Mouse (Mus musculus): ENCODE results near the gene Slc25a44. TPM values are rescaled to one million over a fixed set of nuclear protein-coding genes. Genes with fewer than 3 reads are reported as not detected.
A peak's percentile ranks its signal among the peaks of the same experiment; 100 is the strongest.
"Not testable (repeated sequence)": the region's sequence is repeated elsewhere in the genome, so short reads cannot be mapped to it uniquely, and the experiment has no call there.

Gene Slc25a44
- polyA plus RNA-seq, 1 experiment from 2014 or later: 11.8 TPM

DNA sequence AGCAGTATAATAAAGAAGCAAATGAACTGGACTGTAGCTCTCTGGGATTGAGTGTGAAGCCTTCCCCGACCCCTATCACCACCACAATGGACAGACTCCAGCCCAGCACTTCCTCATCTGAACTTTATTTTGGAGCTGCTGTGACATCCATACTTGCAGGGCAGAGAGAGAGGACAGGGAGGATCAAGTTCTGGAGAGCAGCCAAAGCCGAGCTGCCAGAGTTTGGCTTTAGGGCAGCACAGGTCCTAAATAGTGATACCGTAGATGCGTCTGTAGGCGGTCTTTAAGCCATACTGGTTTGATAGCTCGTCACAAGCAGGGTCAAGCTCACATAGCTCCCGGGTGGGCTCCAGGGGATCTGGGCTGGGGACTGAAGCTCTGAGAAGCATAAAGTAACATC lies 56.4 kb downstream of the Slc25a44 start:
- Histone ChIP-seq H3K4me1 (ENCODE audit: control insufficient read depth, low read depth, low read length) (peaks cover 26% of the 10 kb centered on the region), H3K27me3 (ENCODE audit: control insufficient read depth, insufficient read depth, low read depth, low read length) (peaks cover 17% of the 10 kb centered on the region)
- not testable (repeated sequence) for H3K4me3 ChIP-seq (ENCODE audit: low read depth, low read length); H3K9me3 ChIP-seq (replicated peaks; ENCODE audit: control insufficient read depth, low read length); ATAC-seq (ENCODE audit: low read depth); H3K4me2 ChIP-seq (ENCODE audit: low read depth, low read length); H3K27ac ChIP-seq (ENCODE audit: low read length); H3K36me3 ChIP-seq (ENCODE audit: control insufficient read depth, insufficient read depth); H3K9ac ChIP-seq (ENCODE audit: low read depth, low read length)
- 66% methylated on average over 7 of the region's 7 CpGs for WGBS (ENCODE audit: insufficient replicate concordance)

DNA sequence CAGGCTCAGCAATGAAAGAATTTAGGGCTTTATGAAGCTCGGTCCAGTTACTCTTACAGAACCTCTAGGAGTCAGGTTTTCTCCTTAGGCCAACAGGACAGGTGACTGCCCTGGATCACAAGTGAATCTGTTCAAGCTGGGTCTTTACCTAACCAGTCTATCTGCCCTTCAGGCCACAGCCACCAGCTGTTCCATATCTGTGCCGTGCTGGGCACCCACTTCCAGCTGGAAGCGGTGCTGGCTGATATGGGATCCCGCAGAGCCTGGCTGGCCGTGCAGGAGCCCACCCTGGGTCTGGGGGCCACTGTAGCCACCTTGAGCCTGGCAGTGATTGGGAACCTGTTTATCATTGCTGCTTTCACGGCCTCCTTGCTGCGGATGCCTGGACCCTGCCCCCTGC lies 57.4 kb downstream of the Slc25a44 start:
- H3K9ac ChIP-seq (ENCODE audit: low read depth, low read length); H3K36me3 ChIP-seq (ENCODE audit: control insufficient read depth, insufficient read depth); H3K4me3 ChIP-seq (ENCODE audit: low read depth, low read length); H3K27ac ChIP-seq (ENCODE audit: low read length); H3K9me3 ChIP-seq (replicated peaks; ENCODE audit: control insufficient read depth, low read length); H3K4me2 ChIP-seq (ENCODE audit: low read depth, low read length); ATAC-seq (ENCODE audit: low read depth): not testable (repeated sequence)
- WGBS (ENCODE audit: insufficient replicate concordance): 36% methylated on average over 3 of the region's 7 CpGs
- peaks cover 17% of the 10 kb centered on the region for H3K27me3 ChIP-seq (ENCODE audit: control insufficient read depth, insufficient read depth, low read depth, low read length)
- H3K4me1 ChIP-seq (ENCODE audit: control insufficient read depth, low read depth, low read length): peaks cover 36% of the 10 kb centered on the region

DNA sequence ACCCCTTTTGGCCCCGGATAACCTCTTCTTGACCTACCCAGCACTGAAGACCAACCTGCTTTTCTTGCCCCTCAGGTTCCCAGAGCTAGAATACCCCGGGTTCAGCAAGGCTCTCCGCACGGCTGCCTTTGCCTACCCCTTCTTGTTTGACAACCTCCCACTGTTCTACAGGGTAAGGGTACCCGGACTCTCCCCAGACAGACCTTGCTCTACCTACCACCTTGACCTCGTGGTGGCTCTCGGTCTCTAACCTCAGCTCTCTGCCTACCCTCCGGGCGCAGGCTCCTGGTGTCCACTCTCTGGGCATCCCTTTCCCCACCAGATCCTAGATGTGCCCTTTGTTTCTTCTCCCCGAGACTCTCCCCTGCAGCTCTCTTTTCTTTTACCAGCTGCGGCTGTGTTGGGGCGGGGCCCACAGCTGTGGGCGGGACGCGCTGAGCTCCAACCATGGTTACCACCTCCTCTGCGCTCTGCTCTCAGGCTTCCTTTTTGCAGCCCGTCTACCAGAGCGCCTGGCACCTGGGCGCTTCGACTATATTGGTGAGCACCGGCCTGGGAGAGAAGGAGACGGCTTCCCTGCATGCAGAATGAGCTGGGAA lies 58.0 kb downstream of the Slc25a44 start:
- H3K4me3 ChIP-seq (ENCODE audit: low read depth, low read length): not testable (repeated sequence)
- 0 out of 2 replicates have a peak overlapping the region, but pooled peaks have one; percentile 46 for H3K4me2 ChIP-seq (ENCODE audit: low read depth, low read length)

DNA sequence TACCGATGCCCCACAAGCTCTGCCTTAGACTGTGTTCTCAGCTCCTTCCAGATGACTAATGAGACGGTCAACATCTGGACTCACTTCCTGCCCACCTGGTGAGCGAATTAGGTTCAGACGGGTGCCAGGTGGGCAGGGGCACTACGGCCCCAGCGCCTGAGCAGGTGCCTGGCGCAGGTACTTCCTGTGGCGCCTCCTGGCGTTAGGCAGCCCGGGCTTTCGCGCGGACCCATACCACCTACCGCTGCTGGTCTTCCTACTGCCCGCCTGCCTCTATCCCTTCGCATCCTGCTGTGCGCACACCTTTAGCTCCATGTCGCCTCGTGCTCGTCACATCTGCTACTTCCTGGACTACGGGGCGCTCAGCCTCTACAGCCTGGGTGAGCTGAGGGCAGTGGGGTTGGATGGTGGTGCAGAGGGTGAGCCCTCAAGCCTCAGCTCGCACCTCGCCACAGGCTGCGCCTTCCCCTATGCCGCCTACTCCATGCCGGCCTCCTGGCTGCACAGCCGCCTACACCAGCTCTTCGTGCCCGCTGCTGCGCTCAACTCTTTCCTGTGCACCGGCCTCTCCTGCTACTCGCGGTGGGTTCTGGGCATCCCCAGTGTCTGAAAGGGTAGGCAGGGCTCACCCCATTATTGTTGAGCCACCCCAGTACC lies 59.1 kb downstream of the Slc25a44 start:
- peaks cover 52% of the 10 kb centered on the region for H3K4me1 ChIP-seq (ENCODE audit: control insufficient read depth, low read depth, low read length)
- H3K27ac ChIP-seq (ENCODE audit: low read length): no peak overlapping the region
- peaks cover 17% of the 10 kb centered on the region for H3K27me3 ChIP-seq (ENCODE audit: control insufficient read depth, insufficient read depth, low read depth, low read length)
- H3K9me3 ChIP-seq (replicated peaks; ENCODE audit: control insufficient read depth, low read length): peaks cover 4% of the 10 kb centered on the region; the same call in 1 of the 2 replicates
- no peak overlapping the region for H3K9ac ChIP-seq (ENCODE audit: low read depth, low read length)
- 36% methylated on average over 34 of the region's 34 CpGs for WGBS (ENCODE audit: insufficient replicate concordance)
- peaks cover 15% of the 10 kb centered on the region for H3K36me3 ChIP-seq (ENCODE audit: control insufficient read depth, insufficient read depth)
- peak overlapping the region; percentile 59; the same call in 1 of the 2 replicates for H3K4me3 ChIP-seq (ENCODE audit: low read depth, low read length)
- peak overlapping the region; percentile 67; the same call in 1 of the 2 replicates for H3K4me2 ChIP-seq (ENCODE audit: low read depth, low read length)
- no peak for ATAC-seq (ENCODE audit: low read depth)

More for the DNA sequence above, 58.0 kb downstream of the Slc25a44 start:
- Histone ChIP-seq H3K4me1 (ENCODE audit: control insufficient read depth, low read depth, low read length) (peaks cover 42% of the 10 kb centered on the region), H3K27me3 (ENCODE audit: control insufficient read depth, insufficient read depth, low read depth, low read length) (peaks cover 17% of the 10 kb centered on the region)
- H3K9me3 ChIP-seq (replicated peaks; ENCODE audit: control insufficient read depth, low read length); H3K36me3 ChIP-seq (ENCODE audit: control insufficient read depth, insufficient read depth); H3K27ac ChIP-seq (ENCODE audit: low read length); H3K9ac ChIP-seq (ENCODE audit: low read depth, low read length): not testable (repeated sequence)
- 7% methylated on average over 18 of the region's 22 CpGs for WGBS (ENCODE audit: insufficient replicate concordance)
- ATAC-seq (ENCODE audit: low read depth): peak; percentile 45

DNA sequence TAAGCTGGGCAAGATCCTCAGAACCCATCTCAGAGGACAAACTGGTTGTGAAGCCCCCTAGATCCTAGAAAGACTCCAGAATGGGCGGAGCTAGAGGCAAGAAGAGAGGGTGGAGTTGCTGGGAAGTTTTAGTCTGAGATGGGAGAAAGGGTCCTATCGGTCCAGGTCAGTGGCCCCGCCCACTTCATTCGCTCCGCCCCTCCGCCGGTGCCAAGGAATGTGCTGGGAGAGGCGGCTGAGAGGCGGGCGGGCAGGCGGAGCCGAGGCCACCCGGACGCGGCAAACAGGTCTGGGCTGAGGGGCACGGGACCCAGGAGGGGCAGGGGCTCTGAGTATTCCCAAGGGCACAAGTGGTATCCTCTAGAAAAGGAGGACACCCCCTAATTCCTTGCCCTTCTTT lies 60.6 kb downstream of the Slc25a44 start, which contains the start of gene Paqr6:
Paqr6 (plus strand) TSS at position 248 of the 400 bp plus-strand sequence.
- Histone ChIP-seq H3K27ac (ENCODE audit: low read length) (peak within 1 kb of the TSS; percentile 87), H3K36me3 (ENCODE audit: control insufficient read depth, insufficient read depth) (peaks cover 30% of the 10 kb centered on the region), H3K27me3 (ENCODE audit: control insufficient read depth, insufficient read depth, low read depth, low read length) (peaks cover 17% of the 10 kb centered on the region), H3K4me3 (ENCODE audit: low read depth, low read length) (peak within 1 kb of the TSS; percentile 59), H3K9ac (ENCODE audit: low read depth, low read length) (peak within 1 kb of the TSS; percentile 59), H3K9me3 (replicated peaks; ENCODE audit: control insufficient read depth, low read length) (no peaks in the 10 kb centered on the region), H3K4me2 (ENCODE audit: low read depth, low read length) (peak within 1 kb of the TSS; percentile 67), H3K4me1 (ENCODE audit: control insufficient read depth, low read depth, low read length) (peaks cover 53% of the 10 kb centered on the region)
- ATAC-seq (ENCODE audit: low read depth): peak; percentile 68
- 3% methylated on average over 16 of the region's 16 CpGs for WGBS (ENCODE audit: insufficient replicate concordance)

DNA sequence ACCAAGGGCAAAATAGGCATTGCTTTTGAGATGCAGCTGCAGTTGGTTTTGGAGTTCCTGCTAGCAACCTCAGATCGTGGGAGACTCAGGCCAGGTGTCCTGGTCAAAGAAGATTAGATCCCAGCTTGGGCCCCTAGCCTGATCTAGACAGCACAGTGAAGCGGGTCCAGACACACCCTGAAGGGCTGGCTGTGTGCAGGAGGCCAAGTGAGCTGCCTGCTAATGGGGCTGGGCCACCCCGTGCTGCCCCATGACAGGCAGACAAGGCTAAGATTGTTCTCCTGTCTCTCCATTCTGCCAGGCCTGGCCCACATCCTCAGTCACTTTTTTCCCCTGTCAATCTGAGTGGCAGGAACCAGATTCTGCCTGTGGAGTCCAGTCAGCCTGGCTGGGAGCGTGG lies 61.2 kb downstream of the Slc25a44 start:
- 22% methylated on average over 4 of the region's 4 CpGs for WGBS (ENCODE audit: insufficient replicate concordance)
- H3K4me2 ChIP-seq (ENCODE audit: low read depth, low read length): peak overlapping the region; percentile 67
- H3K27ac ChIP-seq (ENCODE audit: low read length): peak overlapping the region; percentile 87
- H3K36me3 ChIP-seq (ENCODE audit: control insufficient read depth, insufficient read depth): peaks cover 36% of the 10 kb centered on the region
- H3K9me3 ChIP-seq (replicated peaks; ENCODE audit: control insufficient read depth, low read length): no peaks in the 10 kb centered on the region
- ATAC-seq (ENCODE audit: low read depth): peak; percentile 94
- H3K4me3 ChIP-seq (ENCODE audit: low read depth, low read length): peak overlapping the region; percentile 59
- peaks cover 17% of the 10 kb centered on the region for H3K27me3 ChIP-seq (ENCODE audit: control insufficient read depth, insufficient read depth, low read depth, low read length)
- peak overlapping the region; percentile 59 for H3K9ac ChIP-seq (ENCODE audit: low read depth, low read length)
- H3K4me1 ChIP-seq (ENCODE audit: control insufficient read depth, low read depth, low read length): peaks cover 53% of the 10 kb centered on the region

DNA sequence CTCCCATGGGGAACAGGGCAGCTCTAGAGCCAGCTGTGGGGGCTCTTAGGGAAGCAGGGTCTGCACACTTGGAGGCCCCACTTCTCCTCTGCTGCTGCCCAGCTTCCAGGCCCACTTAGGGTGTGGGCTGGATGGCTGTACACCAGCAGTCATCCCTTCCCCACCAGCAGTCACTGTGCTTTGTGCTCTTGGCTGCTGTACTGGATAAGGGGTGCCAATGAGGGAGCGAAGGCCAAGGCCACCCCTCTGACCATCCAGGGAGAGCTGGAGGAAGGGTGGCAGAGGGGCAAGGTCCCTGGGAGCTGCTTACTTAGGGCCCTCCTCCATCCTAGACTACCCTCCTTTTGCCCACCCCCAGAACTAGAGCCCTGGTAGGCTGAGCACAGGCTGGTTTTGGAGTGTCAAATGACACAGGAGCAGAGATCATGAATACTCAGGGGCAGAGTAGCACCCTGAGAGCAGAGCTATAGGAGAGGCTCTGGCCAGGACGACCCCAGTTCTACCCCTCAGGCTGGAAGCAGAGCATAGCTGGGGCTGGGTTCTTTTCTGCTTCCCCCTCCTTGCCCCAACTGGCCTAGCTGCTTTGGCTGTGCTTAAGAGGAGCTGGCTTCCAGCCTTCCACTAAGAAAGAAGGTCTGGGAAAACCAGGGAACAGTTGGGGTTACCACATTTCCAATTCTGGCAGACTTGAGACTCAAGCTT lies 63.2 kb downstream of the Slc25a44 start:
- Histone ChIP-seq H3K9ac (ENCODE audit: low read depth, low read length) (no peak overlapping the region), H3K4me2 (ENCODE audit: low read depth, low read length) (no peak overlapping the region), H3K4me1 (ENCODE audit: control insufficient read depth, low read depth, low read length) (peaks cover 51% of the 10 kb centered on the region), H3K4me3 (ENCODE audit: low read depth, low read length) (no peak overlapping the region), H3K27ac (ENCODE audit: low read length) (peak overlapping the region; percentile 87), H3K27me3 (ENCODE audit: control insufficient read depth, insufficient read depth, low read depth, low read length) (peaks cover 17% of the 10 kb centered on the region), H3K9me3 (replicated peaks; ENCODE audit: control insufficient read depth, low read length) (no peaks in the 10 kb centered on the region), H3K36me3 (ENCODE audit: control insufficient read depth, insufficient read depth) (peaks cover 53% of the 10 kb centered on the region)
- 80% methylated on average over 2 of the region's 2 CpGs for WGBS (ENCODE audit: insufficient replicate concordance)
- no peak for ATAC-seq (ENCODE audit: low read depth)

DNA sequence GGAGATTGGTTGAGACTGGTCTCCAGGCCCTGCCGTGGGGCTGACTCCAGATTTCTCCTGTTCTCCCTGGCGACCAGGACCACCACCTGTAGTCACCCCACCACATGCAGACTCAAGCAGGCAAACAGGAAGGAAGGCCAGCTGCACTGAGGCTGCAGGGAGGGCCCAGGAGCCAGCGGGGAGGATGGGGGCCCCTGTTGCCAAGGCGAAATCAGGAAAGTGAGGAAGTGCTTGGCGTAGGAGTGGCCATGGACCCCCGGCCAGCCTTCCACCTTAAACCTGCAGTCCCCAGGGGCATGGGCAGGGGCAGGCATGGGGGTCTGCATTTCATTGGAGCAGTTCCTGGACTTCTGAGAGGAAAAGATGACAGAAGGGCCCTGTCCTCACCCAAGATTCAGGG lies 63.8 kb downstream of the Slc25a44 start:
- Histone ChIP-seq H3K27ac (ENCODE audit: low read length) (no peak overlapping the region), H3K36me3 (ENCODE audit: control insufficient read depth, insufficient read depth) (peaks cover 58% of the 10 kb centered on the region), H3K9me3 (replicated peaks; ENCODE audit: control insufficient read depth, low read length) (no peaks in the 10 kb centered on the region), H3K9ac (ENCODE audit: low read depth, low read length) (no peak overlapping the region), H3K4me1 (ENCODE audit: control insufficient read depth, low read depth, low read length) (peaks cover 51% of the 10 kb centered on the region), H3K4me2 (ENCODE audit: low read depth, low read length) (no peak overlapping the region), H3K4me3 (ENCODE audit: low read depth, low read length) (no peak overlapping the region), H3K27me3 (ENCODE audit: control insufficient read depth, insufficient read depth, low read depth, low read length) (peaks cover 13% of the 10 kb centered on the region)
- WGBS (ENCODE audit: insufficient replicate concordance): 50% methylated on average over 6 of the region's 6 CpGs
- ATAC-seq (ENCODE audit: low read depth): no peak
